Mouse (Mus musculus) spleen, postnatal 14 days (tissue): ENCODE measurements around the gene Ptpru.
A peak's percentile ranks its signal among the peaks of the same experiment; 100 is the strongest.

Source experiments
- DNase-seq, 2 experiments: peaks; one replicate each; pipeline ENCODE4 v3.0.0; 2021 to 2022; ENCODE audit warnings: low spot score in 2 of 2

Gene Ptpru

GRCm38 (mm10) chr4:131786800-131787199 is 51.3 kb downstream of the Ptpru start:
- DNase-seq, result no peak

GRCm38 (mm10) chr4:131784034-131784433 is 54.1 kb downstream of the Ptpru start:
- peak in 1 of 2 experiments; percentile 5 for DNase-seq

GRCm38 (mm10) chr4:131781023-131781422 is 57.1 kb downstream of the Ptpru start:
- DNase-seq, result no peak

GRCm38 (mm10) chr4:131778616-131779275 is 59.3 kb downstream of the Ptpru start:
- DNase-seq, result no peak

- no peak for DNase-seq
Observed at GRCm38 (mm10) chr4:131771384-131771783, 66.7 kb downstream of the Ptpru start.

GRCm38 (mm10) chr4:131763911-131764310 is 74.2 kb downstream of the Ptpru start:
- no peak for DNase-seq

- DNase-seq, result no peak
Observed at GRCm38 (mm10) chr4:131763479-131763878, 74.6 kb downstream of the Ptpru start.

- no peak for DNase-seq
Observed at GRCm38 (mm10) chr4:131762211-131762784, 75.8 kb downstream of the Ptpru start.

- DNase-seq, result no peak
Observed at GRCm38 (mm10) chr4:131752204-131752837, 85.8 kb downstream of the Ptpru start.

GRCm38 (mm10) chr4:131751561-131751960 is 86.5 kb downstream of the Ptpru start:
- DNase-seq, result no peak

- DNase-seq, result no peak
Observed at GRCm38 (mm10) chr4:131749802-131750201, 88.3 kb downstream of the Ptpru start.

GRCm38 (mm10) chr4:131744685-131745043 is 93.4 kb downstream of the Ptpru start:
- no peak for DNase-seq

GRCm38 (mm10) chr4:131743831-131744684 is 94.0 kb downstream of the Ptpru start:
- DNase-seq, result no peak

- no peak for DNase-seq
Observed at GRCm38 (mm10) chr4:131743031-131743430, 95.1 kb downstream of the Ptpru start.

- DNase-seq, result no peak
Observed at GRCm38 (mm10) chr4:131740621-131741020, 97.5 kb downstream of the Ptpru start.

- DNase-seq, result no peak
Observed at GRCm38 (mm10) chr4:131728628-131729027, 109.5 kb downstream of the Ptpru start.

GRCm38 (mm10) chr4:131723415-131724080 is 114.5 kb downstream of the Ptpru start:
- peak in 1 of 2 experiments; percentile 12 for DNase-seq

- DNase-seq, result no peak
Observed at GRCm38 (mm10) chr4:131722121-131722841, 115.8 kb downstream of the Ptpru start.

- no peak for DNase-seq
Observed at GRCm38 (mm10) chr4:131719151-131719550, 118.9 kb downstream of the Ptpru start.
